Mouse (Mus musculus) midbrain, embryonic 13.5 days (tissue): ENCODE results near the gene Ccdc86. TPM values are rescaled to one million over a fixed set of nuclear protein-coding genes. Genes with fewer than 3 reads are reported as not detected.

Experiments used
- ATAC-seq: fragments of 200-750 bp; cut with Nextera tagmentation; 2 replicates; pipeline ENCODE4 v1.8.0; 2017; ENCODE audit warnings: mild to moderate bottlenecking, moderate TSS enrichment, moderate library complexity
- H3K27ac ChIP-seq: fragments of 300-500 bp; sonication (generic); 2 replicates; pipeline ENCODE4 v1.5.1; 2015; ENCODE audit warnings: inconsistent platforms, mild to moderate bottlenecking, moderate library complexity
- H3K27me3 ChIP-seq: fragments of 300-500 bp; sonication (generic); 2 replicates; pipeline ENCODE4 v1.6.1; 2015; ENCODE audit warnings: mild to moderate bottlenecking, inconsistent platforms
- H3K36me3 ChIP-seq: fragments of 300-500 bp; sonication (generic); 2 replicates; pipeline ENCODE4 v1.6.1; 2015; ENCODE audit warnings: mild to moderate bottlenecking, inconsistent platforms
- H3K4me1 ChIP-seq: fragments of 300-500 bp; sonication (generic); replicated peaks from 2 replicates; pipeline ENCODE4 v1.6.1; 2015; ENCODE audit warnings: inconsistent platforms
- H3K4me2 ChIP-seq: fragments of 300-500 bp; sonication (generic); replicated peaks from 2 replicates; pipeline ENCODE4 v1.6.1; 2015; ENCODE audit warnings: moderate library complexity, mild to moderate bottlenecking, inconsistent platforms
- H3K4me3 ChIP-seq: fragments of 300-500 bp; sonication (generic); replicated peaks from 2 replicates; pipeline ENCODE4 v1.5.1; 2015; ENCODE audit warnings: mild to moderate bottlenecking, inconsistent platforms
- H3K9ac ChIP-seq: fragments of 300-500 bp; sonication (generic); replicated peaks from 2 replicates; pipeline ENCODE4 v1.6.1; 2015; ENCODE audit warnings: mild to moderate bottlenecking, inconsistent platforms
- H3K9me3 ChIP-seq: fragments of 300-500 bp; sonication (generic); 2 replicates; pipeline ENCODE4 v1.6.1; 2016; ENCODE audit warnings: mild to moderate bottlenecking, inconsistent platforms
- WGBS: fragments of 180-500 bp; shearing (Covaris S2); methylation state at CpG from one replicate; pipeline ENCODE4 v1.1.7; 2015; 5-methylcytosine and 5-hydroxymethylcytosine counted together
- polyA plus RNA-seq: library from polyadenylated mRNA; unstranded; fragments of >200 nt; fragmentation: Nextera tagmentation; extraction: Ambion mirVana; gene quantifications from 2 replicates; pipeline ENCODE4 v1.2.1, GENCODE M21; 2015

The Ccdc86 gene
- polyA plus RNA-seq, 1 experiment from 2014 or later = 16.2 TPM

DNA sequence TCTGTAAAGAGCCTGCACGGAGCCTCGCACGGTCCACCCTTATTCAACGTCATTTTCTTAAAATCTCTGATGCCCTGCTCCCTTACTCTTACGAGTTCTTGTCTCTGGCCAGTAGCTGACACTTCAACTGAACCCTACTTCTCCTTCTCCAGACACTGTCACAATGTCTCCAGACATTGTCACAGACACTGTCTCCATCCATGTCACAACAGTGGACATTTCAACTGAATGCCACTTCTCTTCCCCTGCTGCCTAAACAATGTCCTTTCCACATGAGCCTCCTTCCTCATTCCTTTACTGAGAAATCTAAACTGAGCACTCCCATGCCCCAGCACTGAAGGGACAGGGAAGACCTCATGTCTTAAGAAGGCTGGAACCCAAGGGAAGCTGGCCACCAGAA lies 1.8 kb downstream of the Ccdc86 start:
- peaks cover 32% of the 10 kb centered on the region for H3K36me3 ChIP-seq
- peaks cover 35% of the 10 kb centered on the region for H3K4me1 ChIP-seq
- H3K9ac ChIP-seq = peak overlapping the region; percentile 86
- ATAC-seq = no peak
- WGBS = 96% methylated on average over 5 of the region's 5 CpGs
- H3K4me2 ChIP-seq = peak overlapping the region; percentile 100
- no peaks in the 10 kb centered on the region for H3K9me3 ChIP-seq
- H3K4me3 ChIP-seq = peak overlapping the region; percentile 77
- H3K27ac ChIP-seq = no peak overlapping the region
- H3K27me3 ChIP-seq = no peaks in the 10 kb centered on the region

GRCm38 (mm10) chr19:10946506-10946905 lies 2.6 kb downstream of the Ccdc86 start:
- WGBS = 92% methylated on average over 3 of the region's 3 CpGs
- H3K4me3 ChIP-seq = no peak overlapping the region
- H3K4me2 ChIP-seq = peak overlapping the region; percentile 100
- H3K9ac ChIP-seq = peak overlapping the region; percentile 86
- no peaks in the 10 kb centered on the region for H3K9me3 ChIP-seq
- ATAC-seq = no peak
- peaks cover 36% of the 10 kb centered on the region for H3K36me3 ChIP-seq
- peaks cover 30% of the 10 kb centered on the region for H3K4me1 ChIP-seq
- H3K27ac ChIP-seq = no peak overlapping the region
- no peaks in the 10 kb centered on the region for H3K27me3 ChIP-seq

DNA sequence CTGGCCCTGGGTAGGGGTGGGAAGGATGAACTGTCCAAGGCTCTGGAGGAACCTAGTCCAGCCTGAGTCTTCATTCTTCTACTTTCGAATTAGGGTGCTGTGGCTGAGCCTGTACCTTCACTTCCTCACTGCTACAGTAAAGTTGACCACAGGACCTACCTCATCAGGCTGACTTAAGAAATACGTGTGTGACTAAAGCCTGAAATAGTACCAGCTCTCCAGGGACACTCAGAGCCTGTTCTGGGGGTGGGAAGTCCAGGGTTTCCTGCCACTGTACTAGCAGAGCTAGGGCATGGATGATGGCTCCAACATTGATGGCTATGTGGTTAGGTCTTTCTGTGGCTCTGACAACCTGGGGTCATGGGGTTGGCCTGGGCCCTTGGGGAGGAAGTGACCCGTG lies 5.1 kb downstream of the Ccdc86 start:
- ATAC-seq = no peak
- no peak overlapping the region for H3K4me2 ChIP-seq
- WGBS = 86% methylated on average over 3 of the region's 3 CpGs

GRCm38 (mm10) chr19:10940801-10941457 lies 8.1 kb downstream of the Ccdc86 start:
- 0 out of 2 replicates have a peak, but pooled peaks cover 6% of the 10 kb centered on the region for H3K27me3 ChIP-seq
- H3K4me2 ChIP-seq = peak overlapping the region; percentile 65
- whole genome bisulfite sequencing = under 1% methylated on average over 40 of the region's 40 CpGs
- H3K4me1 ChIP-seq = peaks cover 18% of the 10 kb centered on the region
- peaks cover 36% of the 10 kb centered on the region for H3K36me3 ChIP-seq
- peak overlapping the region; percentile 39 for H3K4me3 ChIP-seq
- H3K9me3 ChIP-seq = no peaks in the 10 kb centered on the region
- H3K9ac ChIP-seq = peak overlapping the region; percentile 67
- peak; percentile 82 for ATAC-seq
- H3K27ac ChIP-seq = peak overlapping the region; percentile 74

More for the DNA sequence above, 5.1 kb downstream of the Ccdc86 start:
- Histone ChIP-seq H3K27me3 (no peaks in the 10 kb centered on the region), H3K36me3 (peaks cover 36% of the 10 kb centered on the region), H3K4me1 (peaks cover 42% of the 10 kb centered on the region), H3K9ac (no peak overlapping the region), H3K9me3 (no peaks in the 10 kb centered on the region), H3K4me3 (no peak overlapping the region), H3K27ac (no peak overlapping the region)

- peak; percentile 94 for ATAC-seq
- 18% methylated on average over 37 of the region's 37 CpGs for WGBS
- peaks cover 18% of the 10 kb centered on the region for H3K4me1 ChIP-seq
- 0 out of 2 replicates have a peak, but pooled peaks cover 6% of the 10 kb centered on the region for H3K27me3 ChIP-seq
- H3K4me3 ChIP-seq = peak overlapping the region; percentile 39
- H3K9me3 ChIP-seq = no peaks in the 10 kb centered on the region
- peak overlapping the region; percentile 65 for H3K4me2 ChIP-seq
- peaks cover 34% of the 10 kb centered on the region for H3K36me3 ChIP-seq
- peak overlapping the region; percentile 67 for H3K9ac ChIP-seq
- H3K27ac ChIP-seq = peak overlapping the region; percentile 74
These were observed 8.8 kb downstream of the Ccdc86 start for GRCm38 (mm10) chr19:10940097-10940800.

DNA sequence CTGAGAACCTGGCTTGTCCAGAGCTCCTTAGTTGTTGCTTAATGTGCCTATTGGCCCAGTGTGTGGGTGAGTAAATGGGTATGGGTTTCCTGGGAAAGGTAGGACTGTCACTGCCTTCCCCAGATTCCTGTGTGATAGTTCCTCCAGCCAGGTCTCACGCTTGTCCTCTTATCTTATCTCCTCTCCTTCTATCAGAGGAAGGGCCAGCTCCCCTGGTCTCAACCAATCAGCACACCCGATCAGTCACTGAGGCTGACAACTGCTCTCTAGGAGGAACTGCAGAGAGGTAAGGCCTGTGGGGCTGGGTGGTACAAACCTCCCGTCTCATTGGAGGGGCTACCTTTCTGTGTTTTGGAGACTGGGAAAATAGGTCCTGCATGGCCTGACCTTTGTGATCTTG lies 10.3 kb downstream of the Ccdc86 start:
- H3K36me3 ChIP-seq = peaks cover 19% of the 10 kb centered on the region
- H3K4me1 ChIP-seq = peaks cover 20% of the 10 kb centered on the region
- no peak overlapping the region for H3K27ac ChIP-seq
- no peak overlapping the region for H3K9ac ChIP-seq
- H3K27me3 ChIP-seq = 0 out of 2 replicates have a peak, but pooled peaks cover 6% of the 10 kb centered on the region
- no peak overlapping the region for H3K4me3 ChIP-seq
- no peak overlapping the region for H3K4me2 ChIP-seq
- WGBS = 66% methylated on average over 3 of the region's 3 CpGs
- ATAC-seq = no peak
- H3K9me3 ChIP-seq = no peaks in the 10 kb centered on the region

DNA sequence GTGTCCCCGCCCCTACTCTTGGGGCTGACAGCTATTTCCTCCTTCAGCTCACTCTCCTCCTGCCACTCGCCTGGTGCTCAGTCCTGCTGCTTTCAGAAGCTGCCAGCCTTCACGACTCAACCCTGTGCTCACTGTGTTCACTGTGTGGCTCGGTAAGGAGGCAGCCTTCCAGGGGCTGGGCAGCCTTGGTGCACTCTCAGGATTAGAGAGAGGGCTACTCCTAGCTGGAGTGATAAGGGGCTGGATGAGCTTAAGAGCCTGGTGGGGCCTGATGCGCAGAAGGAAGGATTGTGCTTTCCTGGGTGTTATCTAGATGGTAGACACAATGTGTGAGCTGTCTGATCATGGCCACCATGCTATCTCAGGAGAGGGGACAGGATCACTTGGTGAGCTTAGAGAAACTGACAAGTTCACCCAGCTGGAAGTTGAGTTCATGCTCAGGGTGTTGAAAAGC lies 11.9 kb downstream of the Ccdc86 start, which contains the start of gene Ptgdr2:
TSS of gene Ptgdr2 (plus strand) at position 51 of the 454 bp plus-strand sequence.
- no peak for ATAC-seq
- Histone ChIP-seq H3K36me3 (peaks cover 3% of the 10 kb centered on the region), H3K4me1 (peaks cover 20% of the 10 kb centered on the region), H3K4me2 (no peak within 1 kb of the TSS), H3K27ac (no peak within 1 kb of the TSS), H3K9ac (no peak within 1 kb of the TSS), H3K9me3 (no peaks in the 10 kb centered on the region), H3K4me3 (no peak within 1 kb of the TSS), H3K27me3 (0 out of 2 replicates have a peak, but pooled peaks cover 6% of the 10 kb centered on the region)
- 58% methylated on average over 5 of the region's 5 CpGs for WGBS

GRCm38 (mm10) chr19:10936077-10936476 lies 13.0 kb downstream of the Ccdc86 start:
- no peak for ATAC-seq
- Histone ChIP-seq H3K4me2 (no peak overlapping the region), H3K27ac (no peak overlapping the region), H3K4me3 (no peak overlapping the region), H3K9ac (no peak overlapping the region), H3K27me3 (0 out of 2 replicates have a peak, but pooled peaks cover 6% of the 10 kb centered on the region), H3K9me3 (no peaks in the 10 kb centered on the region), H3K4me1 (peaks cover 15% of the 10 kb centered on the region), H3K36me3 (no peaks in the 10 kb centered on the region)
- 87% methylated on average over 5 of the region's 5 CpGs for WGBS

- H3K9me3 ChIP-seq = no peaks in the 10 kb centered on the region
- no peak overlapping the region for H3K4me2 ChIP-seq
- H3K36me3 ChIP-seq = no peaks in the 10 kb centered on the region
- ATAC-seq = no peak
- H3K4me1 ChIP-seq = peaks cover 4% of the 10 kb centered on the region; the same call in 1 of the 2 replicates
- 0 out of 2 replicates have a peak, but pooled peaks cover 6% of the 10 kb centered on the region for H3K27me3 ChIP-seq
- no peak overlapping the region for H3K9ac ChIP-seq
- WGBS = 15% methylated on average over 5 of the region's 5 CpGs
- H3K4me3 ChIP-seq = no peak overlapping the region
- H3K27ac ChIP-seq = no peak overlapping the region
These were observed 14.0 kb downstream of the Ccdc86 start for GRCm38 (mm10) chr19:10935029-10935428.

DNA sequence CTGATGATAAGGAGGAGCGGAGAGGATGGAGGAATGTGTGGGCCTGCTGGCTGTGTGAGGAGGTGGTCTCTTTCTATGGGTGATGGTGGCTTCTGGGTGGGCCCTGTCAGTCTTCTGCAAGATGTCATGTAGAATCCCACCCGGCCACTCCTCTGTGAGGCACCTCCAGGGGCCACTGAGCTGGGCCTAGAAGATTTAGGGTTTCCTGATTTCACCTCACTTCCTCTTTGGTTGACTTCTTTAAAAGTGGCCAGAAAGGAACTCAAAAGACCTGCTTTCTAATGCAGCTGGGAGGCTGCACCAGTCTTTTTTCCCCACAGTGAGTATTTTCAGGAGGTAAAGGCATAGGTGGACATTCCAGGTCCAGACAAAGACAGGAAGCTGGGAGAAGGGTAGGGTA lies 18.4 kb downstream of the Ccdc86 start:
- WGBS = 88% methylated on average over 2 of the region's 2 CpGs
- H3K4me1 ChIP-seq = peaks cover 9% of the 10 kb centered on the region; the same call in 1 of the 2 replicates
- H3K4me3 ChIP-seq = no peak overlapping the region
- H3K4me2 ChIP-seq = no peak overlapping the region
- no peak overlapping the region for H3K9ac ChIP-seq
- H3K27ac ChIP-seq = no peak overlapping the region
- H3K36me3 ChIP-seq = no peaks in the 10 kb centered on the region
- no peaks in the 10 kb centered on the region for H3K9me3 ChIP-seq
- no peaks in the 10 kb centered on the region for H3K27me3 ChIP-seq
- ATAC-seq = no peak

GRCm38 (mm10) chr19:10926666-10927065 lies 22.4 kb downstream of the Ccdc86 start:
- Histone ChIP-seq H3K9me3 (no peaks in the 10 kb centered on the region), H3K9ac (no peak overlapping the region), H3K4me2 (no peak overlapping the region), H3K4me1 (peaks cover 7% of the 10 kb centered on the region; the same call in 1 of the 2 replicates), H3K36me3 (no peaks in the 10 kb centered on the region), H3K27ac (0 out of 2 replicates have a peak overlapping the region, but pooled peaks have one; percentile 30), H3K27me3 (no peaks in the 10 kb centered on the region), H3K4me3 (no peak overlapping the region)
- 36% methylated on average over 4 of the region's 4 CpGs for WGBS
- no peak for ATAC-seq

GRCm38 (mm10) chr19:10926123-10926621 lies 22.9 kb downstream of the Ccdc86 start:
- no peak for ATAC-seq

More at GRCm38 (mm10) chr19:10926123-10926621, 22.9 kb downstream of the Ccdc86 start:
- WGBS = 18% methylated on average over 6 of the region's 6 CpGs
- Histone ChIP-seq H3K27me3 (no peaks in the 10 kb centered on the region), H3K9me3 (no peaks in the 10 kb centered on the region), H3K4me3 (no peak overlapping the region), H3K4me1 (peaks cover 7% of the 10 kb centered on the region; the same call in 1 of the 2 replicates), H3K4me2 (no peak overlapping the region), H3K27ac (peak overlapping the region; percentile 30; the same call in 1 of the 2 replicates), H3K36me3 (no peaks in the 10 kb centered on the region), H3K9ac (no peak overlapping the region)
